Mouse (Mus musculus): ENCODE measurements around the gene Hoxc5. TPM values are rescaled to one million over a fixed set of nuclear protein-coding genes. Genes with fewer than 3 reads are reported as not detected.

Hoxc5 gene
- polyA plus RNA-seq, 2 experiments: 0.06 TPM; not detected in 1

DNA sequence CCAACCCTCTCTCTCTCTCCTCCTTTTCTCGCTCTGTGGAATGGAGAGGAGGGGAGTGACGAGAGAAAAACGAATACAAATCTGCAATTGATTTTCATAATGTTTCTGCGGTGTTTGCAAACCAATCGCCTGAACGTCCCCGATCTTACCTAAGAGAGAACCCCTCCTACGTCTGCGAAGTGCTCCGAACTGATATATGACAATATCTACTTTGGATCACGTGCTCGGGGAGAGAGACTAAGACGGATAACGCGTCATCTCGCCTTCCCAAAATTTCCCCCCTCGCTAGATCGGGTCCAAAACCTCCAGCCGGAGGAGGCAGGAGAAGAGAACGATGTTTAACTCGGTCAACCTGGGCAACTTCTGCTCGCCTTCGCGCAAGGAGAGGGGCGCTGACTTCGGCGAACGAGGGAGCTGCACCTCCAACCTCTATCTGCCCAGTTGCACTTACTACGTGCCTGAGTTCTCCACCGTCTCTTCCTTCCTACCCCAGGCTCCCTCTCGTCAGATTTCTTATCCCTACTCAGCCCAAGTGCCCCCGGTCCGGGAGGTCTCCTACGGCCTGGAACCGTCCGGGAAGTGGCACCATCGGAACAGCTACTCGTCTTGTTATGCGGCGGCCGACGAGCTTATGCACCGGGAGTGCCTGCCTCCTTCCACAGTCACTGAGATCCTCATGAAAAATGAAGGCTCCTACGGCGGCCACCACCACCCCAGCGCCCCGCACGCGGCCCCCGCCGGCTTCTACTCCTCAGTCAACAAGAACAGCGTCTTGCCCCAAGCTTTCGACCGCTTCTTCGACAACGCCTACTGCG lies 12.8 kb upstream of the Hoxc5 start, which contains the start of gene Hoxc11:
Gene Hoxc11 (plus strand): TSS at position 236 of the 815 bp plus-strand sequence.
- DNase-seq (ENCODE audit: low read depth in 3 of 3, low spot score in 3 of 3): no peak
- Histone ChIP-seq H3K36me3 (replicated peaks; ENCODE audit: control insufficient read depth, insufficient read depth, low read depth) (no peaks in the 10 kb centered on the region), H3K4me3 (ENCODE audit: insufficient read depth in 1 of 2, low read depth in 2 of 2, low read length in 2 of 2) (no peak within 1 kb of the TSS), H3K9ac (replicated peaks) (no peak within 1 kb of the TSS), H3K4me2 (ENCODE audit: low read depth) (no peak within 1 kb of the TSS), H3K27me3 (ENCODE audit: control insufficient read depth, insufficient read depth, low read length) (peaks cover 95% of the 10 kb centered on the region), H3K27ac (no peak within 1 kb of the TSS), H3K4me1 (replicated peaks; ENCODE audit: control insufficient read depth in 2 of 2, insufficient read depth in 2 of 2, low read length in 1 of 2) (no peaks in the 10 kb centered on the region), H3K9me3 (ENCODE audit: control insufficient read depth, low read length) (no peaks in the 10 kb centered on the region)
- no peak for ATAC-seq (ENCODE audit: insufficient read depth)
- TF ChIP-seq EP300 (IDR thresholded peaks at IDR 0.05; ENCODE audit: low read depth) (no peak), CTCF (IDR thresholded peaks at IDR 0.05; ENCODE audit: low read depth) (no peak)
- 2% methylated on average over 57 of the region's 57 CpGs for WGBS (ENCODE audit: insufficient replicate concordance)

DNA sequence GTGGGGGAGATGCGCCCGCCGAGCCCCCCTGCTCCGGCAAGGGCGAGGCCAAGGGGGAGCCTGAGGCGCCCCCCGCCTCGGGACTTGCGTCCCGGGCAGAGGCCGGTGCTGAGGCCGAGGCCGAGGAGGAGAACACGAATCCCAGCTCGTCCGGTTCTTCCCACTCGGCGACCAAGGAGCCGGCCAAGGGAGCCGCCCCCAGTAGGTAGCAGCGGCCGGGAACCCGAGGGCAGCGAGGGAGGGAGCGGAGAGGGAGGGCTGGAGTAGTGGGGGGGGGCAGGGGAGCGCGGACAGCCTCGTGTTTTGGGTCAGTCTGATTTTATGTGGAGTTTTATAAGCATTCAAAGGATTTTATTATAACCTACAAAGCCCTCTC lies 12.2 kb upstream of the Hoxc5 start:
- WGBS (ENCODE audit: insufficient replicate concordance): under 1% methylated on average over 26 of the region's 28 CpGs
- Histone ChIP-seq H3K27ac (no peak overlapping the region), H3K4me1 (replicated peaks; ENCODE audit: control insufficient read depth in 2 of 2, insufficient read depth in 2 of 2, low read length in 1 of 2) (no peaks in the 10 kb centered on the region), H3K4me2 (ENCODE audit: low read depth) (no peak overlapping the region), H3K9me3 (ENCODE audit: control insufficient read depth, low read length) (no peaks in the 10 kb centered on the region), H3K27me3 (ENCODE audit: control insufficient read depth, insufficient read depth, low read length) (peaks cover 95% of the 10 kb centered on the region), H3K4me3 (ENCODE audit: insufficient read depth in 1 of 2, low read depth in 2 of 2, low read length in 2 of 2) (no peak overlapping the region), H3K36me3 (replicated peaks; ENCODE audit: control insufficient read depth, insufficient read depth, low read depth) (no peaks in the 10 kb centered on the region), H3K9ac (replicated peaks) (no peak overlapping the region)
- no peak for DNase-seq (ENCODE audit: low read depth in 3 of 3, low spot score in 3 of 3)
- no peak for TF ChIP-seq CTCF (IDR thresholded peaks at IDR 0.05; ENCODE audit: low read depth)
- TF ChIP-seq EP300 (IDR thresholded peaks at IDR 0.05; ENCODE audit: low read depth): no peak
- no peak for ATAC-seq (ENCODE audit: insufficient read depth)

DNA sequence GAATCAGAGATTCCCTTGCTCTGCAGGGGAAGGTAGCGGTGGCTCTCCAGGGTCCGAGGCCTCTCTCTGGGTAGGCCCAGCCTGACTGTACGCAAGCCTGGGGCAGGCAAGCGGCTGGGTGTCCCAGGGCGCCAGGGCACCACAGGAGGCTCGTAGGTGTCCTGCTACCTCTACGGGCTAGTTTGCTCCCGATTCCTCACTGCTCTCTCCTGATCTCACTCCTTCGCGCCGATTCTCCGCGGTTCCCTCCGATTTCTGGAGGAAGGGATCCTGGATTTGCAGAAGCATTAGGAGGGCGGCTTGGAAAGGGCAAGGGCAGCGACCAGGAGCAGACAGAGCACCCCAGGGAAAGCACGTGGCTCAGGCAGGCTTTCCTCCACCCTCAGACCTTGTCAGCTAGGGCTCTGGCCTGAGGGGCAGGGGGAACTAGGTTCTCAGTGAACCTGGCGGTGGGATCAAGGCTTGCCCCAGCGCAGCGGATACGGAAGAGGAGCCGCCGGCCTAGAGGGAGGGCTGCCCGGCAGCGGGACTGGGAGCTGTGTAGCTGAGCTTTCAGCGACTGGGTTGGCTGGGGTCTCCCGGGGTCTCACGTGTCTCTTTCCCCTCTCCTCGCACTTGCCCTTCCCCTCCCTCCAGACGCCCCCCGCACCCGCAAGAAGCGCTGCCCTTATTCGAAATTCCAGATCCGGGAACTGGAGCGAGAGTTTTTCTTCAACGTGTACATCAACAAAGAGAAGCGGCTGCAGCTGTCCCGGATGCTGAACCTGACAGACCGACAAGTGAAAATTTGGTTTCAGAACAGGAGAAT lies 11.2 kb upstream of the Hoxc5 start:
- Histone ChIP-seq H3K9ac (replicated peaks) (no peak overlapping the region), H3K27me3 (ENCODE audit: control insufficient read depth, insufficient read depth, low read length) (peaks cover 96% of the 10 kb centered on the region), H3K36me3 (replicated peaks; ENCODE audit: control insufficient read depth, insufficient read depth, low read depth) (no peaks in the 10 kb centered on the region), H3K4me1 (replicated peaks; ENCODE audit: control insufficient read depth in 2 of 2, insufficient read depth in 2 of 2, low read length in 1 of 2) (no peaks in the 10 kb centered on the region), H3K27ac (no peak overlapping the region), H3K4me2 (ENCODE audit: low read depth) (no peak overlapping the region), H3K4me3 (ENCODE audit: insufficient read depth in 1 of 2, low read depth in 2 of 2, low read length in 2 of 2) (no peak overlapping the region), H3K9me3 (ENCODE audit: control insufficient read depth, low read length) (no peaks in the 10 kb centered on the region)
- ATAC-seq (ENCODE audit: insufficient read depth) (no peak), DNase-seq (ENCODE audit: low read depth in 3 of 3, low spot score in 3 of 3) (no peak)
- 1% methylated on average over 39 of the region's 40 CpGs for WGBS (ENCODE audit: insufficient replicate concordance)
- TF ChIP-seq CTCF (IDR thresholded peaks at IDR 0.05; ENCODE audit: low read depth) (no peak), EP300 (IDR thresholded peaks at IDR 0.05; ENCODE audit: low read depth) (no peak)

DNA sequence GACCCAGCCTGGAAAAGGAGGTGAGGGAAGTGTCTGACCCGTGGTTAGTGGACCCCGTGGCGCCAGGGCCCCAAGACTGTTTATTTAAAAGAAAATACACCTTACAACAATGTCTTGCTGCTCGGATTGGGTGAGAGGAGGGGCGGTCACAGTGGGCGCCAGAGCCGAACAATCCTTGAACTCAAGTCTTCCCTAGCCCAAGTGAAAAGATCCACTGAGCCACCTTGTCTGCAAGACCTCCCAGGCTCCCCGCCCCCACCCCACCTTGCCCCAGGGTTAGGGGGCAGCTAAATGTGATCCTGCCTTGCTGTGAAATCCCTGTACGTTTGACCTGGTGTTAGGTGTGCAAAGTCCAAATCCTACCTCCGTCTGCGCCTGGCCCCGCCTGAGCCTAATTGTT lies 10.3 kb upstream of the Hoxc5 start:
- WGBS (ENCODE audit: insufficient replicate concordance): 1% methylated on average over 12 of the region's 12 CpGs
- Histone ChIP-seq H3K9ac (replicated peaks) (no peak overlapping the region), H3K36me3 (replicated peaks; ENCODE audit: control insufficient read depth, insufficient read depth, low read depth) (no peaks in the 10 kb centered on the region), H3K4me3 (ENCODE audit: insufficient read depth in 1 of 2, low read depth in 2 of 2, low read length in 2 of 2) (no peak overlapping the region), H3K9me3 (ENCODE audit: control insufficient read depth, low read length) (no peaks in the 10 kb centered on the region), H3K27ac (no peak overlapping the region), H3K27me3 (ENCODE audit: control insufficient read depth, insufficient read depth, low read length) (peaks cover 95% of the 10 kb centered on the region), H3K4me1 (replicated peaks; ENCODE audit: control insufficient read depth in 2 of 2, insufficient read depth in 2 of 2, low read length in 1 of 2) (no peaks in the 10 kb centered on the region), H3K4me2 (ENCODE audit: low read depth) (no peak overlapping the region)
- no peak for TF ChIP-seq CTCF (IDR thresholded peaks at IDR 0.05; ENCODE audit: low read depth)
- ATAC-seq (ENCODE audit: insufficient read depth) (no peak), DNase-seq (ENCODE audit: low read depth in 3 of 3, low spot score in 3 of 3) (no peak)

DNA sequence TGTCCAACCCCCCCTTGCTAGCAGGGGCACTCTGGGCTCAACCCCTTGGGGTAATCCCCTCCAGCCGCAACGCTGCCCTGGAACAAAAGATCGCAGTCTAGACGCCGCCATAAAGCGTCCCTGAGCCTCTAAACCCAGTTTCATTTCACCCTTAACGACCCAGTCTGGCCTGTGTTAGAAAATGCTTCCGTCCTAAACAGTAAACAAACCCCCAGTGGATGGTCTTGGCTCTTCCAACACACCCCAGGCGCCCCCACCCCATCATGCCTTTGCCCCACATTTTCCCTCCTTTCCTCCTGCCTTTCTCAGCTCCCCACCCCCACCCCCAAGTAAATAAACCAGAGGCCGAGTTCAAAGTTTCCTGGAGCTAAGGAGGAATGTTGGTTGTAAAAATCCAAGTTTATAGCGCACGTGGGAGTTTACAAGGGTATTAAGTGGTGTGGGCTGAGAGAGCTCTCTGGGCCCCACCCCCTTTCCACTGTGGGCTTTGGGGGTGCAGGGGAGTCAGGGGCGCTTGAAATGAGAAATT lies 7.5 kb upstream of the Hoxc5 start:
- no peak for TF ChIP-seq EP300 (IDR thresholded peaks at IDR 0.05; ENCODE audit: low read depth)
- no peak for TF ChIP-seq CTCF (IDR thresholded peaks at IDR 0.05; ENCODE audit: low read depth)

More for the DNA sequence above, 7.5 kb upstream of the Hoxc5 start:
- H3K27ac ChIP-seq: no peak overlapping the region
- H3K4me3 ChIP-seq (ENCODE audit: insufficient read depth in 1 of 2, low read depth in 2 of 2, low read length in 2 of 2): no peak overlapping the region
- no peaks in the 10 kb centered on the region for H3K36me3 ChIP-seq (replicated peaks; ENCODE audit: control insufficient read depth, insufficient read depth, low read depth)
- H3K27me3 ChIP-seq (ENCODE audit: control insufficient read depth, insufficient read depth, low read length): peaks cover 93% of the 10 kb centered on the region
- H3K9ac ChIP-seq (replicated peaks): no peak overlapping the region
- ATAC-seq (ENCODE audit: insufficient read depth): no peak
- WGBS (ENCODE audit: insufficient replicate concordance): 4% methylated on average over 13 of the region's 13 CpGs
- no peaks in the 10 kb centered on the region for H3K9me3 ChIP-seq (ENCODE audit: control insufficient read depth, low read length)
- DNase-seq (ENCODE audit: low read depth in 3 of 3, low spot score in 3 of 3): no peak
- no peak overlapping the region for H3K4me2 ChIP-seq (ENCODE audit: low read depth)
- H3K4me1 ChIP-seq (replicated peaks; ENCODE audit: control insufficient read depth in 2 of 2, insufficient read depth in 2 of 2, low read length in 1 of 2): no peaks in the 10 kb centered on the region
